Mouse (Mus musculus): ENCODE results near the gene Olig3.

Olig3 gene

GRCm38 (mm10) chr10:19356071-19356583, at the start of gene Olig3:
TSS of gene Olig3 (plus strand) at chr10:19356533.
- no peak for DNase-seq

- no peak for DNase-seq
These were observed 46.5 kb upstream of the Olig3 start for GRCm38 (mm10) chr10:19309681-19310395.

- DNase-seq: no peak
These were observed 45.9 kb upstream of the Olig3 start for GRCm38 (mm10) chr10:19310471-19310870.

- DNase-seq: no peak
These were observed 38.1 kb upstream of the Olig3 start for GRCm38 (mm10) chr10:19317962-19318812.

- peak in 1 of 2 experiments; percentile 12 for DNase-seq
These were observed 34.6 kb upstream of the Olig3 start for GRCm38 (mm10) chr10:19321781-19322180.

GRCm38 (mm10) chr10:19329191-19329777, 27.0 kb upstream of the Olig3 start:
- DNase-seq: no peak

GRCm38 (mm10) chr10:19333425-19333824, 22.9 kb upstream of the Olig3 start:
- no peak for DNase-seq

GRCm38 (mm10) chr10:19338695-19339630, 17.4 kb upstream of the Olig3 start:
- no peak for DNase-seq

GRCm38 (mm10) chr10:19344039-19344438, 12.3 kb upstream of the Olig3 start:
- no peak for DNase-seq

GRCm38 (mm10) chr10:19349326-19349725, 7.0 kb upstream of the Olig3 start:
- DNase-seq: no peak

GRCm38 (mm10) chr10:19352006-19352877, 4.1 kb upstream of the Olig3 start:
- no peak for DNase-seq

GRCm38 (mm10) chr10:19352878-19353301, 3.4 kb upstream of the Olig3 start:
- DNase-seq: no peak

- no peak for DNase-seq
These were observed 2.7 kb upstream of the Olig3 start for GRCm38 (mm10) chr10:19353631-19354030.

GRCm38 (mm10) chr10:19354146-19354545, 2.2 kb upstream of the Olig3 start:
- DNase-seq: no peak

GRCm38 (mm10) chr10:19355076-19355475, 1.3 kb upstream of the Olig3 start:
- no peak for DNase-seq

GRCm38 (mm10) chr10:19356720-19357641, 648 bp downstream of the Olig3 start:
- DNase-seq: no peak

- no peak for DNase-seq
These were observed 1.5 kb downstream of the Olig3 start for GRCm38 (mm10) chr10:19357848-19358247.

GRCm38 (mm10) chr10:19360446-19361300, 4.3 kb downstream of the Olig3 start:
- no peak for DNase-seq

All from spleen, adult 18-20 months (tissue).